Mouse (Mus musculus): Measurements from ENCODE around the gene Usp18. TPM values are rescaled to one million over a fixed set of nuclear protein-coding genes. Genes with fewer than 3 reads are reported as not detected.

The Usp18 gene
- polyA plus RNA-seq, 1 experiment from 2014 or later, result 1.2 TPM

- ATAC-seq (replicated peaks; ENCODE audit: low FRiP score) (no peak), DNase-seq (ENCODE audit: low spot score) (no peak)
- no peak overlapping the region for H3K4me2 ChIP-seq (ENCODE audit: low read depth, low read length, severe bottlenecking)
- H3K27me3 ChIP-seq (ENCODE audit: control insufficient read depth, insufficient read depth, low read length), result no peaks in the 10 kb centered on the region
- H3K27ac ChIP-seq (ENCODE audit: low read depth, low read length), result no peak overlapping the region
- H3K9ac ChIP-seq (ENCODE audit: low read length), result no peak overlapping the region
- H3K4me3 ChIP-seq (ENCODE audit: low read depth, low read length), result no peak overlapping the region
- WGBS, result 68% methylated on average over 1 of the region's 1 CpGs
- no peaks in the 10 kb centered on the region for H3K4me1 ChIP-seq (replicated peaks; ENCODE audit: control insufficient read depth, insufficient read depth, low read length)
- H3K9me3 ChIP-seq (ENCODE audit: control insufficient read depth, low read length), result no peaks in the 10 kb centered on the region
- H3K36me3 ChIP-seq (ENCODE audit: control insufficient read depth, insufficient read depth, low read length), result no peaks in the 10 kb centered on the region
Observed at GRCm38 (mm10) chr6:121232652-121233051, 13.1 kb upstream of the Usp18 start.

- 96% methylated on average over 2 of the region's 2 CpGs for WGBS
Observed at GRCm38 (mm10) chr6:121236386-121236785, 9.3 kb upstream of the Usp18 start.

DNA sequence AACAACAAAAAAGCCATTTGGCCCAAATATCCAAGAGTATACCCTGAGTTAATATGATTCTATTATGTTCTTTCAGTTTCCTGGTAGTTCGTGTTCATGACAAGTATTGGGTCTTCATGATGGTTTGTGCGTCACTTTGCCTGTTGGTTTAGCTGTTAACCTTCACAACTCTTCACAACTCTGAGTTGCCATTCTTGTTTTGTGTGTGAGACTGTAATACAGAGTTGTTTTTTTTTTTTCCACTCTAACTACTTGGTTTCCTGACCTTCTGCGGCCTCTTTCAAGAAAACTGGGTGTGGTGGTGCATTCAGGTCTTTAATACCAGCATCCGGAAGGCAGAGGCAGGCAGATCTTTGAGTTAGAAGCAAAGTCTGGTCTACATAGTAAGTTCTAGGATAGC lies 7.5 kb upstream of the Usp18 start:
- ATAC-seq (replicated peaks; ENCODE audit: low FRiP score) (no peak), DNase-seq (ENCODE audit: low spot score) (no peak)
- H3K4me1 ChIP-seq (replicated peaks; ENCODE audit: control insufficient read depth, insufficient read depth, low read length), result no peaks in the 10 kb centered on the region
- no peaks in the 10 kb centered on the region for H3K27me3 ChIP-seq (ENCODE audit: control insufficient read depth, insufficient read depth, low read length)
- no peak overlapping the region for H3K4me3 ChIP-seq (ENCODE audit: low read depth, low read length)
- no peak overlapping the region for H3K9ac ChIP-seq (ENCODE audit: low read length)
- no peaks in the 10 kb centered on the region for H3K36me3 ChIP-seq (ENCODE audit: control insufficient read depth, insufficient read depth, low read length)
- no peak overlapping the region for H3K4me2 ChIP-seq (ENCODE audit: low read depth, low read length, severe bottlenecking)
- no peaks in the 10 kb centered on the region for H3K9me3 ChIP-seq (ENCODE audit: control insufficient read depth, low read length)
- WGBS, result 93% methylated on average over 4 of the region's 4 CpGs
- no peak overlapping the region for H3K27ac ChIP-seq (ENCODE audit: low read depth, low read length)

More at GRCm38 (mm10) chr6:121236386-121236785, 9.3 kb upstream of the Usp18 start:
- H3K9me3 ChIP-seq (ENCODE audit: control insufficient read depth, low read length), result no peaks in the 10 kb centered on the region
- no peaks in the 10 kb centered on the region for H3K27me3 ChIP-seq (ENCODE audit: control insufficient read depth, insufficient read depth, low read length)
- H3K27ac ChIP-seq (ENCODE audit: low read depth, low read length), result no peak overlapping the region
- no peak overlapping the region for H3K9ac ChIP-seq (ENCODE audit: low read length)
- DNase-seq (ENCODE audit: low spot score) (no peak), ATAC-seq (replicated peaks; ENCODE audit: low FRiP score) (no peak)
- no peaks in the 10 kb centered on the region for H3K36me3 ChIP-seq (ENCODE audit: control insufficient read depth, insufficient read depth, low read length)
- no peak overlapping the region for H3K4me3 ChIP-seq (ENCODE audit: low read depth, low read length)
- no peak overlapping the region for H3K4me2 ChIP-seq (ENCODE audit: low read depth, low read length, severe bottlenecking)
- H3K4me1 ChIP-seq (replicated peaks; ENCODE audit: control insufficient read depth, insufficient read depth, low read length), result no peaks in the 10 kb centered on the region

DNA sequence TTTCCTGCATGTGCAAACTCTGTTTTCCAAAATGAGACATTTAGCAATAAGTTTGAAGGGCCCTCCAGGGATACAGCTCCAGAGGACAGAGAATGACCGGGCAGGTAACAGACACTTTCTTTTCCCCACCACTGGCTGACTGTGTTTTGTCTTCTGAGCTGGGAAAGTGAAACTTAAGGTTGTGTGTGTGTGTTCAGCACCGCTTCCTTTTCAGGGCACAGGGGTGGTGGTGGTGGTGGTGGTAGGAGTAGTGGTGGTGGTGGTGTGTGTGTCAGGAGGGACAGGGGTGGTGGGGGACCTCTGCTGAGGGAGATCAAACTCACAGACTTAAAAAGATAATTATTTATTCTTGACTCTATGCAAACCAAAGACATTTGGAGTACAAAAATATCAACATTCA lies 3.9 kb upstream of the Usp18 start:
- ATAC-seq (replicated peaks; ENCODE audit: low FRiP score) (no peak), DNase-seq (ENCODE audit: low spot score) (no peak)
- no peak overlapping the region for H3K9ac ChIP-seq (ENCODE audit: low read length)
- no peaks in the 10 kb centered on the region for H3K27me3 ChIP-seq (ENCODE audit: control insufficient read depth, insufficient read depth, low read length)
- no peak overlapping the region for H3K4me2 ChIP-seq (ENCODE audit: low read depth, low read length, severe bottlenecking)
- H3K4me1 ChIP-seq (replicated peaks; ENCODE audit: control insufficient read depth, insufficient read depth, low read length), result peaks cover 2% of the 10 kb centered on the region; the same call in 1 of the 2 replicates
- no peaks in the 10 kb centered on the region for H3K36me3 ChIP-seq (ENCODE audit: control insufficient read depth, insufficient read depth, low read length)
- H3K27ac ChIP-seq (ENCODE audit: low read depth, low read length), result no peak overlapping the region
- H3K4me3 ChIP-seq (ENCODE audit: low read depth, low read length), result no peak overlapping the region
- no peaks in the 10 kb centered on the region for H3K9me3 ChIP-seq (ENCODE audit: control insufficient read depth, low read length)
- 89% methylated on average over 2 of the region's 2 CpGs for WGBS

- Histone ChIP-seq H3K4me3 (ENCODE audit: low read depth, low read length) (no peak overlapping the region), H3K27ac (ENCODE audit: low read depth, low read length) (no peak overlapping the region), H3K27me3 (ENCODE audit: control insufficient read depth, insufficient read depth, low read length) (no peaks in the 10 kb centered on the region), H3K36me3 (ENCODE audit: control insufficient read depth, insufficient read depth, low read length) (no peaks in the 10 kb centered on the region), H3K9ac (ENCODE audit: low read length) (no peak overlapping the region), H3K4me1 (replicated peaks; ENCODE audit: control insufficient read depth, insufficient read depth, low read length) (peaks cover 2% of the 10 kb centered on the region; the same call in 1 of the 2 replicates), H3K9me3 (ENCODE audit: control insufficient read depth, low read length) (no peaks in the 10 kb centered on the region), H3K4me2 (ENCODE audit: low read depth, low read length, severe bottlenecking) (no peak overlapping the region)
- 77% methylated on average over 10 of the region's 10 CpGs for WGBS
- no peak for DNase-seq (ENCODE audit: low spot score)
- no peak for ATAC-seq (replicated peaks; ENCODE audit: low FRiP score)
Observed at GRCm38 (mm10) chr6:121243161-121243560, 2.5 kb upstream of the Usp18 start.

GRCm38 (mm10) chr6:121246037-121246361 lies 293 bp downstream of the Usp18 start:
- WGBS, result 17% methylated on average over 4 of the region's 4 CpGs
- H3K36me3 ChIP-seq (ENCODE audit: control insufficient read depth, insufficient read depth, low read length), result no peaks in the 10 kb centered on the region
- ATAC-seq (replicated peaks; ENCODE audit: low FRiP score), result no peak

DNA sequence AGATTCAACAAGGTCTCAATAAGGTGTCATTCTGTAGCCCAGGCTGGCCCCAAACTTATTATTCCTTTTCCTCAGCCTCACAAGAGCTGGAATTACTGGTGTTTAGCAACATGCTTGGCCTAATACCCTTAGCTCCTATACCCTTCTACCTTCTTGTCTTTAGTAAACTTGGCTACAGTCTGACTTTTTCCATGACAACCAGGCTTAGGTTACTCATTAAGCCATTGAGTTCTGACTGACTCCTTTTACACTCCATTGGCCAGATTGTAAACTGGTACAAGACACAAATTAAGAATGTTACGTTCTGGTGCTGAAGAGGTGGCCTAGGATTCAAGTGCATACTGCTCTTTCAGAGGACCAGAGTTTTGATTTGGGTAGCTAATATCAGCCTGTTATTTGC lies 4.7 kb downstream of the Usp18 start:
- H3K4me2 ChIP-seq (ENCODE audit: low read depth, low read length, severe bottlenecking), result no peak overlapping the region
- H3K27ac ChIP-seq (ENCODE audit: low read depth, low read length), result no peak overlapping the region
- no peak overlapping the region for H3K9ac ChIP-seq (ENCODE audit: low read length)
- ATAC-seq (replicated peaks; ENCODE audit: low FRiP score) (no peak), DNase-seq (ENCODE audit: low spot score) (no peak)
- no peaks in the 10 kb centered on the region for H3K4me1 ChIP-seq (replicated peaks; ENCODE audit: control insufficient read depth, insufficient read depth, low read length)
- no peaks in the 10 kb centered on the region for H3K9me3 ChIP-seq (ENCODE audit: control insufficient read depth, low read length)
- 63% methylated on average over 1 of the region's 1 CpGs for WGBS
- H3K36me3 ChIP-seq (ENCODE audit: control insufficient read depth, insufficient read depth, low read length), result no peaks in the 10 kb centered on the region
- H3K4me3 ChIP-seq (ENCODE audit: low read depth, low read length), result no peak overlapping the region
- H3K27me3 ChIP-seq (ENCODE audit: control insufficient read depth, insufficient read depth, low read length), result no peaks in the 10 kb centered on the region

More at GRCm38 (mm10) chr6:121246037-121246361, 293 bp downstream of the Usp18 start:
- DNase-seq (ENCODE audit: low spot score), result no peak
- no peaks in the 10 kb centered on the region for H3K27me3 ChIP-seq (ENCODE audit: control insufficient read depth, insufficient read depth, low read length)
- H3K4me3 ChIP-seq (ENCODE audit: low read depth, low read length), result peak overlapping the region; percentile 49
- peaks cover 2% of the 10 kb centered on the region; the same call in 1 of the 2 replicates for H3K4me1 ChIP-seq (replicated peaks; ENCODE audit: control insufficient read depth, insufficient read depth, low read length)
- no peak overlapping the region for H3K27ac ChIP-seq (ENCODE audit: low read depth, low read length)
- no peaks in the 10 kb centered on the region for H3K9me3 ChIP-seq (ENCODE audit: control insufficient read depth, low read length)
- H3K9ac ChIP-seq (ENCODE audit: low read length), result peak overlapping the region; percentile 54
- H3K4me2 ChIP-seq (ENCODE audit: low read depth, low read length, severe bottlenecking), result peak overlapping the region; percentile 66

- H3K9ac ChIP-seq (ENCODE audit: low read length), result no peak overlapping the region
- H3K27me3 ChIP-seq (ENCODE audit: control insufficient read depth, insufficient read depth, low read length), result no peaks in the 10 kb centered on the region
- H3K36me3 ChIP-seq (ENCODE audit: control insufficient read depth, insufficient read depth, low read length), result no peaks in the 10 kb centered on the region
- DNase-seq (ENCODE audit: low spot score), result no peak
- no peak for ATAC-seq (replicated peaks; ENCODE audit: low FRiP score)
- 78% methylated on average over 5 of the region's 5 CpGs for whole genome bisulfite sequencing
- no peak overlapping the region for H3K4me3 ChIP-seq (ENCODE audit: low read depth, low read length)
- H3K4me1 ChIP-seq (replicated peaks; ENCODE audit: control insufficient read depth, insufficient read depth, low read length), result no peaks in the 10 kb centered on the region
- no peaks in the 10 kb centered on the region for H3K9me3 ChIP-seq (ENCODE audit: control insufficient read depth, low read length)
- H3K27ac ChIP-seq (ENCODE audit: low read depth, low read length), result no peak overlapping the region
- H3K4me2 ChIP-seq (ENCODE audit: low read depth, low read length, severe bottlenecking), result no peak overlapping the region
Observed at GRCm38 (mm10) chr6:121251256-121251655, 5.5 kb downstream of the Usp18 start.

DNA sequence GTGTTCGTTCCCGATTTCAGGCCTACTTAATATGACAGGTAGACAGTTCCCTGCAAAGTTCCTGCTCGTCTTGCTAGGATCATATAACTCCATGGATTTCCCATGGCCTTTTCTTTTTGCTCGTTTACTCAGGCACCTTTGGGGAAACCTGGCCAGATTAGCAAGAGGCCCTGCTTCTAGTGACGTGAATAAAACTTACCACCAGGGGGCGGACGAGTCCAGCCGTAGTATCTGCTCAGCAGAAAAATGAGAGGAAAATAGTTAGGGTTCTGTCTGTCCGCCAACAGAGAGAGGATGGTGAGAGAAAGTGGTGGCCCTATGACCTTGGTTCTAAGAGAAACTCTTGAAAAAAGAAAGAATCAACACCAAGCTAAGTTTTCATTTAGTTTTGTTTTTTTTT lies 14.8 kb downstream of the Usp18 start:
- Histone ChIP-seq H3K9ac (ENCODE audit: low read length) (no peak overlapping the region), H3K4me3 (ENCODE audit: low read depth, low read length) (no peak overlapping the region), H3K4me1 (replicated peaks; ENCODE audit: control insufficient read depth, insufficient read depth, low read length) (no peaks in the 10 kb centered on the region), H3K27ac (ENCODE audit: low read depth, low read length) (no peak overlapping the region), H3K9me3 (ENCODE audit: control insufficient read depth, low read length) (no peaks in the 10 kb centered on the region), H3K4me2 (ENCODE audit: low read depth, low read length, severe bottlenecking) (no peak overlapping the region), H3K27me3 (ENCODE audit: control insufficient read depth, insufficient read depth, low read length) (no peaks in the 10 kb centered on the region), H3K36me3 (ENCODE audit: control insufficient read depth, insufficient read depth, low read length) (no peaks in the 10 kb centered on the region)
- DNase-seq (ENCODE audit: low spot score), result peak; percentile 80
- WGBS, result 37% methylated on average over 9 of the region's 9 CpGs
- no peak; the same call in 1 of the 2 replicates for ATAC-seq (replicated peaks; ENCODE audit: low FRiP score)
